Mouse (Mus musculus) spleen, postnatal 36 days (tissue): ENCODE measurements at regions not wholly inside any gene's neighbourhood (a gene's known extent, or its start where the extent isn't known, plus 50 kb on each side); places are given as distances from the start of the nearest gene placed in this dataset.

Experiments
- DNase-seq, 2 experiments: peaks; one replicate each; pipeline ENCODE4 v3.0.0; 2022; ENCODE audit warnings: low spot score in 2 of 2, mixed read lengths in 1 of 2

DNA sequence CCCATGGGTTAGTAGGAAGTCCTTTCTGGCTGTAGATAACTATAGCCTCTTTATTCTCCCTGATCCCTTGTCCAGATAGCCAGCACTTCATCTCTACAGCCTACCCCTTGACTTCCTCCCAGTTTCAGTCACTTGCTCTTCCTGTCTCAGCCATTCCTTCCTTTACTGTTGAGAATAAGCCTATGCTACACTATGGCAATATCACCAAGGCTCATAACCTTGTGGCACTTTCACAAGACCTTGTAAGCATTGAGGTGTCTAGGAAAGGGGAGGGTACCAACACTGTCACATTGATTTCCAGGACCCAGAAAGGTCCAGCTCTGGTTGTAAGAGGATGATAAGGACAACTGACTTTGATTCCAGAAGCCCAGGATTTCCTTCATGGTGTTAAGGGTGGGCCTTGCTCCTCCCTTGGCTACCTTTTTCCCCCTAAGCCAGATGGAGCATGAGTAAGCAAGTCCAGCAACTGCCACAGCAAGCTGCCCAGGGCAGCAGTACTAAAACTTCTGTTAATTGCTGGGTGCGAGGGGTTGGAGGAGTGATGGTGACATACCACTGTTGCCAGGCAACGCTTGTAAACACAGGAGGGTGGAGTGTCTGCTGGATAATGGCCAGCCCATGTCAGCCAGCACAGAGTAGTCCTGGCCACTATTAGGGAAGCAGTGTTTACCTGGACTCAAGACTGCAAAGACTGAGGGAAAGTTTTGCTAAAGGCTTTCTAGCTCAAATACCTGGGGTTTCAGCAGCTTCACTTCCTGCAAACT lies 75.7 kb downstream of the Ankrd16 start:
- DNase-seq = no peak

DNA sequence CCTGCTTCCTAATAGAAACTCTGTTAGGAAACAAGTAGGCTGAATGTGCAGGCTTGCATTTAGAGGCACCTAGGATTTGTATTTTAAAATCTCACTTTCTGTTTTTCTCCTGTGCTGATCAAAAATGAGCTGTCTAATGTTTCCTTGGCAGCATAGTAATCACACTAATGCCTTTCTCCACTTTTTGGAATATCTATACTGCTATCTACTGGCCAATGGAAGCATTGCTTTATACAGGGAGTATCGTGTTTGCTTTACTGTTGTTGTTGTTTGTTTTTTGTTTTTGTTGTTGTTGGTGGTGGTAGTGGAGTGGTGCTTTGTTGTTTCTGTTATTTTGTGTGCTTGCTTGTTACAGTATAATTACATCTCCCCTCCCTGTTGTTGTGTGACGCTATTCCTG lies 92.3 kb downstream of the Ankrd16 start:
- no peak for DNase-seq

- DNase-seq = no peak
Measured at GRCm38 (mm10) chr2:11880005-11880404, 102.3 kb downstream of the Ankrd16 start.

DNA sequence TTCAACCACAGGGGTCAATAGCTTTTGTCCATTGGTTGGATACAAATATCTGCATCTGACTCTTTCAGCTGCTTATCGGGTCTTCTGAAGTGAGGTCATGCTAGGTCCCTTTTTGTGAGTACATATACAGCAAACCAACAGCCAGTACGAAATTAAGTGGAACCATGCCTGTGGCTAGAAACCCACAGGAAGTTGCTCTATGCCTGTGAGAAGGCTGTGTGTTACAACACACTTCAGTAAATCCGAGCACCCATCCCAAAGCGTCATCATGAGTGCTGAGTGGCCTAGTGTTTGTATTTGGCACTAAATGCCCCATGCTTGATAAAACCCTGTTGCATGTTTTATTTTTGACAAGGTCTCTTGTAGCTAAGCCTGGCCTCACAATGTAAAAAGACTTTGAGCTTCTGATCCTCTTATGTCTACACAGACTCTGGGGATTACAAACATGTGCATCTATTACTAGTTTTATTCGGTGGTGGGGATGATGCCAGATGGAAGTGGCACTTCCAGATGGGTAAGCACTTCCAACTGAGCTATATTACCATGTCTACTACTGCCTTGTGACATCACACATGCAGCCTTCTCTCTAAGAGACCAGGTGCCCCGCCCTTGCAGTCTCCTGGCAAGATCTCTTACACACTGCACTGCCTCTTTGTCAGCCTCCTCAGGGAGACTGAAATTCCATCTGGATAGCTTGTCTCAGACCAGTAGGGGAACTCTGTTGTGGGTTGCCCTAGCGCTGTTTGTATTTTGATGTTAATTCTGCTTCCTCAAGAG lies 117.3 kb downstream of the Ankrd16 start:
- DNase-seq = peak; percentile 12 to 26

GRCm38 (mm10) chr2:11899698-11900660 lies 122.3 kb downstream of the Ankrd16 start:
- no peak for DNase-seq

DNA sequence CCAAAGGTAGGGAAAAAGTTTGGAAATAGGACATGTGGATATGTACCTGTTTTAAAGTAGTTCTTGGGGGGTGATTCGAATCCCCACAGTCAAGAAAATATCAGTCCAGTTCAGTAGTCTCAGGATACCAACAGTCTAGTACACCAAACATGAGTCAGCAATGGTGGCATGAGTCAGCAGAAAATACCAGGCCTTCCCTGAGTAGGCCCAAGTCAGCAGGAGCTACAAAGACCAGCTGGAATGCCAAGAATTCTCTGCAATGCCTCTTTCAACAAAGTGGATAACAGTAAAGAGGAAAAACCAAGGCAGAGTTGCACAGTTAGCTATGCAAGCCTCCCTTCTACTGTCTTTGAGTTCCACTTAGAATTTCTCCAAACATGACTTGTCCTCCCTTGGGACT lies 137.1 kb downstream of the Ankrd16 start:
- DNase-seq = no peak

- DNase-seq = no peak
Measured at GRCm38 (mm10) chr2:11917373-11917772, 139.7 kb downstream of the Ankrd16 start.

DNA sequence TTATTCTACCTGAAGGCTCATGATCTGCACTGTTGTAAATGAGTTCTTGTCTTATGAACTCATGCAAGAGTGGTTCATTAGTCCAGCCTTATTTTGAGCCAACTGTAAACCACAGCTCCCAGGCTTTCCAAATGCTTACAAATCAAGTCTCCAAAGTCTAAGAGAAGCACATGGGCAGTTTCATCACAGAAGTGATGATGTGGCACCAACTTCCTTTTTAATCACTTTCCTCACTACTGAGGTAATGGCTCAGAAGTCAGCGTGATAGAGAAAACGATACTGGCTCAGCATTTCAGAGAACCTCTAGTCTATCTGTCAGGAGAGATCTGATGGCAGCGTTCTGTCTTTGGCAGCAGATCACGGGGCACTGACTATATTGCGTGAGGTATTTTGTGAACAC lies 140.4 kb downstream of the Ankrd16 start:
- DNase-seq = no peak

GRCm38 (mm10) chr2:11960777-11961176 lies 183.1 kb downstream of the Ankrd16 start:
- DNase-seq = no peak

GRCm38 (mm10) chr2:11965374-11965773 lies 187.7 kb downstream of the Ankrd16 start:
- DNase-seq = no peak

DNA sequence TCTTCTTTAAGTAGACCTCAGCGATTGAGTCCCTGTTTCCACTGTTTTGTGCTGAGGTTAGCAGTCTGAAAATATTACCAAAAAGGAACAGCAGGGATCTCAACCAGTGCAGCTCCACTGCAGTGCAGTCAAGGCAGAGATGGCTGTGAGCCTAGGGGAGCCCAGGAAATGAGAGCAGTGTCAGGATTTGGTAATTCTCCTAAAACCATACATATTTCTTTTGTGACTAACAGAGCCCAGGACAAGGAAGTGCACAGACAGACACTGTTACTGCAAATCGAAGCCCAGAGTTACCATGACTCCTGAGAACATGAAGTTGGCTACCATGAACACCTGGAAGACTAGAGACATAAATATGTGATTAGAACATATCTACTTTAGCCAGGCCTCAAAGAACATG lies 189.3 kb downstream of the Ankrd16 start:
- DNase-seq = no peak

- DNase-seq = no peak
Measured at GRCm38 (mm10) chr2:11971972-11972371, 194.3 kb downstream of the Ankrd16 start.

DNA sequence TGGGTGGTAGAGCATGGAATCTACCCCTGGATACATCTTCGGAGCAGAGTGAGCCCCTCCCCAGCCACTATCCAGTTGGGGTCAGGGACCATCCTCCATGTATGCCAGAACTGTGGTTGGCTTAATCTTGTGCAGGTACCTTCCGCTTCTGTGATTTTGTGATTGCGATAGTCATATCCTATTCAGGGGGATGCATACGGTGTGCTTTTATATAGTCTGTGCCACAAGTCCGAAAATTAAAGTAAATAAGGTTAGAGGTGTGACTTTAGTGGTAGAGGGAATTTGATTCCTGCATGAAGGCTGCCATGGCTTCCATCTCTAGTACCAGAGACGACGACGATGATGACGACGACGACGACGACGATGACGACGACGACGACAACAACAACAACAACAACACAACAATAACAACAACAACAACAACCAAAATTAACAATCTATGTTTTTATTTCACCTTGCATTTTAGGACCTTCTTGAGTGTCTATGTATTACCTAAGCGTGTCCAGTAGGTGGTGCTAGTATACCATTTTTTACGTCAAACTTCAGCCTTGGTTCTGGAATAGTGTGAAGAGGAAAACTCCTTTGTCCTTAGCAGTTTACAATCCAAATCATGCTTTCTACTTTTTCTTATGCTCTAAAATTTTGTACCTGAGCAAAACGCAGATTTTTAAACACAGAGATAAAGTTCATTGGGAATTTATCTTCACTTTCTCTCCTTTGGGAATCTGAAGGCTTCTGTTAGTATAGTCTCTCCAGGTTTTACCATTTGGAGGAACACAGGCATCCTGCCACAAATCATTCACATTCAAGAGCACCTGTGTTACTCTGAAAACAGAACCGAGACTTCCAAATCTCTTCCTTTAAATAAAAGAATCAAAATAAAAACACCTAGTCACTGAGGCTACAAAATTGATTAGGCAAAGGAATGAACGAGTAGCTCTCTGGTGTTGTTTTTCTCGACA lies 224.5 kb downstream of the Ankrd16 start:
- no peak for DNase-seq

- DNase-seq = no peak
Measured at GRCm38 (mm10) chr2:12004330-12004729, 226.7 kb downstream of the Ankrd16 start.

DNA sequence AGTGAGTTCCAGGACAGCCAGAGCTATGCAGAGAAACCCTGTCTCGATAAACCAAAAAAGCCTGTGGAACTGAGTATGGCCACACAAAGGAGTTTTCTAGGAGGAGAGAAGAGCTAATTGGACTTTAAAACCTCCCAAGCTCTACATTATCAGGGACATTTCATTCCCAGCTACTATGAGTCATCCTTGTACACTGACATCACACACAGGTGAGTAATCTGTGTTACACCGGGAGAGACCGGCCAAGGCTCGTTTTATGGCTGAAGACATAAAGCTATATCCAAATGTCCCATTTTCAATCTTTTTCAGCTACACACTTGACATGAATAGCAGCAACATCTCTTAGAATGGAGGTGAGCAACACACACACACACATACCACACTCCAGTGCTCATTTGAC lies 229.5 kb downstream of the Ankrd16 start:
- DNase-seq = no peak

- no peak for DNase-seq
Measured at GRCm38 (mm10) chr2:12011441-12011840, 233.8 kb downstream of the Ankrd16 start.

GRCm38 (mm10) chr2:12019607-12020006 lies 241.9 kb downstream of the Ankrd16 start:
- no peak for DNase-seq

DNA sequence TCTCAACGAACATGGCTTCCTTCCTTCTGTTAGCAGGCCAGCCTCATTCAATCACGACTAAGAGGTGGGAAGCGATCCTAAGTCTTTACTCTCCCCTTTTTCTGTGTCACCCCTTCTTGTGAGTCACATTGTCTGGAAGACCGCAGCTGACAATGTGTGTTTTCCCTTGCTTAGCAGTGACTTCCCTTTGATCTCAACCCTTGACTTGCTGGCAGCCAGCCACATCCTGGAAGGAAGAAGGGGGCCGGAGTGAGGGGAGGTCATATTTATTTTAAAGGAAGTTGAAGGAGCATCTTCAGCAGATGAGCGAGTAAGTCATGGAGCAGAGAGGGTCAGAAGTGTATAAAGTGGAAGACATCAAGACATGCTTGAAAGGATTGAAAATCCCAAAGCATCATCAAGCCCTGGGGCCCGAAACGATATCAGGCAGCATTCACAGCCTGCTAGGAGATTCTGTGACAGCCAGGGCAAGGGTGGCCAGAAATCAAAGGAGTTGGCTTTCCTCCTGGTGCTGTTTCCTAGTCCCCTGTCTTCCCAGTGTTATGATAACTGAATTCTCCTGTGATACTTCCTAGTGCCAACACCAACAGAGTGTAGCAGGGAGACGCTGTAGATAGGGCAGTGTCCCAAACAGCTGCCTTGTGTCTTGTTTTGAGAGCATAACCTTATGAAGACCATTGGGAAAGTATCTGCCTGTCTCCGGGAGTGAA lies 245.9 kb downstream of the Ankrd16 start:
- peak in 1 of 2 experiments; percentile 3 for DNase-seq

- DNase-seq = no peak
Measured at GRCm38 (mm10) chr2:12026220-12026619, 248.5 kb downstream of the Ankrd16 start.
